Mouse (Mus musculus): ENCODE data around the gene Kcnn3. TPM values are rescaled to one million over a fixed set of nuclear protein-coding genes. Genes with fewer than 3 reads are reported as not detected.
A peak's percentile ranks its signal among the peaks of the same experiment; 100 is the strongest.

The Kcnn3 gene
- polyA plus RNA-seq, 1 experiment from 2014 or later, result 1.1 TPM

DNA sequence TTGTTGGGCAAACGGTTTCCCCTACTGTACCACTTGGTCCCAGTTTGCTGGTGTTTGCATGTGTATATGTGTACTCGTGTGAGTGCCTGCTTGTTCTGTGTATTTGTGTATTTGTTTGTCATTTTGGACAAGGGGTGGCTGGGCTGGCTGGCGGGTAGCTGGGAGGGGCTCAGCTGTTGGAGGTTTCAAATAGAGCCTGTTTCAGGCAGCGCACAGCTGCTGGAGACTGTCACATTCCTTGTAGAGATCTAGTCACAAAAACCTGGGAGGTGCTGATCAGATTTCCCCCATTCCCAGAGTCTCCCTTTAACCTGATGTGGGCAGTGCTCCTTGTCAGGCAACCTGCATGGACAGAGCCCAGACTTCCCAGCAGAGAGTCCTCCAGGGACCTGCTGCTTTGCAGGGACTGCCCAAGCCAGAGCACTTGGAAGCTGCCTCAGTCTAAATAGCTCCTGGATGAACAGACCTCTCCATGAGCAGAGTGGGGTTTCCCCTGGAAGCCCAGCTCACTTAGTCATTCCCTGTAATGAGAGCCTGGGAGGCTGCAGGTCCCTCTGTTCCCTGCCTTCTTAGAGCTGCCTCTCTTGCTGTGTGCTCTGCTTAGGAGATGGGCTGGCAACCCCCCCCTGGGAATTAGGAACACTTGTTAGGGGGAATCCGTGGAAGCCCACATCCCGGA, 2.6 kb downstream of the Kcnn3 start:
- Histone ChIP-seq H3K36me3 (no peaks in the 10 kb centered on the region), H3K4me1 (peaks cover 45% of the 10 kb centered on the region), H3K27ac (peak overlapping the region; percentile 53; the same call in 1 of the 2 replicates), H3K4me3 (peak overlapping the region; percentile 61), H3K27me3 (ENCODE audit: insufficient read depth, poor library complexity, severe bottlenecking) (peaks cover 51% of the 10 kb centered on the region), H3K9me3 (no peaks in the 10 kb centered on the region)
- 29% methylated on average over 6 of the region's 6 CpGs for WGBS
- DNase-seq (ENCODE audit: low spot score), result no peak

DNA sequence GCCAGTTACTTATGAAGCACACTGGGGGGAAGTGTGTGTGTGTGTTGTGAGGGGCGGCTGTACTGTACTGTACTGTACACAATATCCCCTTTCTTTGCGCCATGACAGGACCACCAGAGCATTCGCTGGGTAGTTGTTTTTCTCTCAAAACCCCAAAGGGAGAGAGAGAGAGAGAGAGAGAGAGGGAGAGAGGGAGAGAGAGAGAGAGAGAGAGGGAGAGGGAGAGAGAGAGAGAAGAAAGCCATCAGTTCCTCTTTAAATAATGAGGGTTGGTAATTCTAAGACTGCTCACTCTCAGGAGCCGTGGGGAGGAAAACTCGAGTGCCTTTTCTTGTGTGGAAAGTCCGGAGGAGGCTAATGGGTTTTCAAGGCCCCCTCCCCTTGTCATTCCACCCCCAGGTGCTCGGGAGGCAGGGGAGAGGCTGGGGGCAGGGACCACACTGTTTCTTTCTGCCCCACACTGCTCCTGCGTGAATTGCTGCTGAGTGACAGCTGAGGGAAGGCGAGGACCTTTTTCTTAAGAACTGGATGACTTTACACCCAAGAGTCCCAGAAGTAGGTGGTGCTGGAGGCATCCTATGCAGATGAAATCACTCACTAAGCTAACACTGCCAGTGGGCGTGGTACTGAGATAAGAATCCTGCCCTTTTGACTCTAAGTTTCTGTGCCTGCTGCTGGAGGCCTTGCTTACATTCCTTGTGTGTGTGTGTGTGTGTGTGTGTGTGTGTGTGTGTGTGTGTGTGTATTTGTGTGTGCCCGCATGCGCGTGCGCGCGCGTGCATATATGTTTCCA, 6.5 kb downstream of the Kcnn3 start:
- no peak for DNase-seq (ENCODE audit: low spot score)
- Histone ChIP-seq H3K9me3 (no peaks in the 10 kb centered on the region; the same call in 1 of the 2 replicates), H3K4me1 (peaks cover 24% of the 10 kb centered on the region), H3K27me3 (ENCODE audit: insufficient read depth, poor library complexity, severe bottlenecking) (peaks cover 47% of the 10 kb centered on the region), H3K4me3 (no peak overlapping the region), H3K36me3 (no peaks in the 10 kb centered on the region), H3K27ac (peak overlapping the region; percentile 39; the same call in 1 of the 2 replicates)
- WGBS, result 53% methylated on average over 17 of the region's 17 CpGs

DNA sequence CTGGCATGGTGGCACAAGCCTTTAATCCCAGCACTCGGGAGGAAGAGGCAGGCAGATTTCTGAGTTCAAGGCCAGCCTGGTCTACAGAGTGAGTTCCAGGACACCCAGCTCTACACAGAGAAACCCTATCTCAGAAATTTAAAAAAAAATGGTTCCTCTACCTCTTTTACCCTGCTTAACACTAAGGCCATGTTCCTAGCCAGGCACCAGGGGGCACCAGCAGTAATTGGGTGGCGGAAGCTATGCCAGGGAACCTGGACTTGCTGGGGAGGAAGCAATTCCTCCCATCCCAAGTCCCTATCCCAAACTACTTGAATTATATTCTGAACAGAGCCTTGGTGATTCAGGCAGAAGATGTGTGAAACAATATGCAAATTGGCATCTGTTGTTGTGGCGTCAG, 9.8 kb downstream of the Kcnn3 start:
- WGBS, result 79% methylated on average over 3 of the region's 3 CpGs
- Histone ChIP-seq H3K27ac (no peak overlapping the region), H3K4me3 (no peak overlapping the region), H3K27me3 (ENCODE audit: insufficient read depth, poor library complexity, severe bottlenecking) (peaks cover 17% of the 10 kb centered on the region; the same call in 1 of the 2 replicates), H3K4me1 (peaks cover 13% of the 10 kb centered on the region), H3K9me3 (no peaks in the 10 kb centered on the region; the same call in 1 of the 2 replicates), H3K36me3 (no peaks in the 10 kb centered on the region)
- DNase-seq (ENCODE audit: low spot score), result no peak

DNA sequence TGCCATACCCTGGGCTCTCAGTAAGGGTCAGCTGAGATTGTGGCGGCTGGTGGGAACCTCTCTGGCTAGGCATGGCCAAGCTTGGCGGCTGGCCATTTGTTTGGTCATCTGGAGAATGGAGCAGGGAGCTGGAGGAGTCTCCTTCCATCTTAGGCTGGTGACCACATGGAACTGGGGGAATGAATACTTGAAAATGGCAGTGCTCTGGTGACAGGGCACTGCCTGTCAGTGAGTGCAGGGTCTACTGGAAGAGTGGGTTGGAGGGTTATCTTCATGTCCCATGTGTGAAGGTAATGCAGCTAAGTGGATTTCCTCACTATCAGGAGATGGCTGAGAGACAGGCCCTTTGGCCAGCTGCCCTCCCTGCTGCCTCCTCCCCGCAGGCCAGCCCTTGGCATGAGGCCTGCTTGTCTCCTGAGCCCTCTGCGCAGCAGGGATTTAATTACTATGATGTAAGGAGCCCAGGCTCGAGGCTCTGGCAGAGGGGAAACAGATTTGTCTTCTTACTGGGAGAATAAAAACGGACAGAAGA, 14.7 kb downstream of the Kcnn3 start:
- no peaks in the 10 kb centered on the region for H3K9me3 ChIP-seq
- no peak for DNase-seq (ENCODE audit: low spot score)
- no peaks in the 10 kb centered on the region for H3K36me3 ChIP-seq
- H3K4me3 ChIP-seq, result no peak overlapping the region
- no peak overlapping the region for H3K27ac ChIP-seq
- 30% methylated on average over 6 of the region's 6 CpGs for WGBS
- H3K4me1 ChIP-seq, result peaks cover 8% of the 10 kb centered on the region
- peaks cover 14% of the 10 kb centered on the region for H3K27me3 ChIP-seq (ENCODE audit: insufficient read depth, poor library complexity, severe bottlenecking)

DNA sequence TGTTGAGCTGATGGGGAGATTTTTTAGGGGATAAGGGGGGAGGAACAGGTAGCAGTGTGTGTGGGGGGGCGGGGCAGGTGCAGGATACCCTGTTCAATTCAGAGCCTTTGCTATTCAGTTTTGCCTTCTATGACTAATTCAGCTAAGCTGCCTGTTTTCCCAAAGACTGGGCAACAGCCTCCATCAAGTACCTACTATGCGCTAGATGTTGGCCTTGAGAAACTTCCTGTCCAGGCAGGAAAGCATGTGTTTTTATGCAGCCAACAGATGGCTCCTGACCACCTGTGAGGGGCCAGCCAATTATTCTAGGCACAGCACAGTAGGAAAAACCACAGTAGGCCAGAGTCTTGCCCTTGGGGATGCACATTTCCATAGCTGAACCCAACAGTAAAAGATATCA, 15.2 kb downstream of the Kcnn3 start:
- Histone ChIP-seq H3K27ac (no peak overlapping the region), H3K4me1 (peaks cover 12% of the 10 kb centered on the region)
- 86% methylated on average over 2 of the region's 2 CpGs for WGBS

DNA sequence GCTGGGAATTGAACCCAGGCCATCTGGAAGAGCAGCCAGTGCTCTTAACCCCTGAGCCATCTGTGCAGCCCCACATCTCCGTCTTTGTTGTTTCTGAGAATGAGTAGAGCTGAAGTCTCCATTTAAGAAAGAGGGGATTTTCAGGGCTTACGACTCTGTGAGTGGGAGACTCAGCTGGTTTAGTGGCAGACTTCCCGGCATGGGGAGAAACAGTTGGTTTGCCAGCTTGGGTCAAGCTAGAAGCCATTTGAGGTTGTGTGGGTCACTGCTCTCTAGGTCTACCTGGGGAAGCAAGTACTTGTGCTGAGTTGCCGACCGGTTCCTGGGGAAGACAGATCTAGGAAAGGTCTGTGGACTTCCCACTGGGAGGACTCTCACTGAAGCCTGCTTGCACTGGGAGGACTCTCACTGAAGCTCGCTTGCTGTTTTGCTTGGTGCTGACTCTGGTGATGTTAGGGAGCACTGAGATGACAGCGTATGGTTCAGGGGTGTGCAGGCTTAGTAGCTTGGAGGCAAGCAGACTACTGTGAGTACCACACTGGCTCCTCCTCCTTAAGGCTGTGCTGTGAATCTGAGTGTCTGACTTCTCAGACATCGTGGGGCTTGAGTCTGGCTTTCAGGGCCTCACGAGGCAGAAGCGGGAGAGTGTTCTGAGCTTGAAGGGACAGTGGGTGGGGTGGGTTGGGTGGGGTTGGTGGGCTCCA, 19.2 kb downstream of the Kcnn3 start:
- Histone ChIP-seq H3K27me3 (ENCODE audit: insufficient read depth, poor library complexity, severe bottlenecking) (peaks cover 17% of the 10 kb centered on the region), H3K36me3 (no peaks in the 10 kb centered on the region), H3K4me3 (no peak overlapping the region), H3K27ac (no peak overlapping the region), H3K9me3 (no peaks in the 10 kb centered on the region), H3K4me1 (peaks cover 26% of the 10 kb centered on the region)
- 75% methylated on average over 10 of the region's 10 CpGs for WGBS
- DNase-seq (ENCODE audit: low spot score), result no peak

More for the DNA sequence above, 15.2 kb downstream of the Kcnn3 start:
- Histone ChIP-seq H3K36me3 (no peaks in the 10 kb centered on the region), H3K9me3 (no peaks in the 10 kb centered on the region), H3K4me3 (no peak overlapping the region), H3K27me3 (ENCODE audit: insufficient read depth, poor library complexity, severe bottlenecking) (peaks cover 17% of the 10 kb centered on the region)
- no peak for DNase-seq (ENCODE audit: low spot score)

DNA sequence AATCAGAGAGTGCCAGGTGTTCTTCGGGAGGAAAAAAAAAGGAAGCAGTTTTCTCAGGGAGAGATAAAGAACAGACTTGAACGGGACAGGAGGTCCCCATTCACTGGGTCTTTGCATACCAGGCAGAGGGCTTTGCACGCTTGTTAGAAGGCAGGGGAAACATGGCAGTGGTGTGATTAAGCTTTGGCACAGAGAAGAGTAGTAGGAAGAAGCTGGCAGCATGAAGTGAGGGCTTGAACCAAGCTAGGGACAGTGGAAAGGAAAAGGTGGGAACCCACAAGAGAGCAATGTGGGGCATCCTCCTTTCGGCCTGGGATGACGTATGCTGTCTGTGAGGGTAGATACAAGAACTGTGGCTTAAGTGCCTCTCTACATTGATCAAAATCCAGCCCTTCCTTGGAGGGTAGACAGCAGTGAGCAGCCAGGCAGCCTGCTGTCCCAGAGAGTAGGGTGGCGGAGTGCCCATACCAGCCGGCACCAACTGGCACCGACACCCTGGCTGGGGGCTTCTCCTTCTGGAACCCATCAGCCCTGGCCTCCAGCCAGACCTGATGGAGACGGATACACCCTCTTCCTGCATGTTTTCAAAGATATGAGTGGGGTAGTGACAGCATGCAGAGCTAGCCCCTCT, 19.9 kb downstream of the Kcnn3 start:
- no peaks in the 10 kb centered on the region for H3K36me3 ChIP-seq
- peak overlapping the region; percentile 52; the same call in 1 of the 2 replicates for H3K27ac ChIP-seq
- no peak for DNase-seq (ENCODE audit: low spot score)
- peaks cover 17% of the 10 kb centered on the region for H3K27me3 ChIP-seq (ENCODE audit: insufficient read depth, poor library complexity, severe bottlenecking)
- WGBS, result 55% methylated on average over 9 of the region's 9 CpGs
- H3K4me3 ChIP-seq, result no peak overlapping the region
- H3K4me1 ChIP-seq, result peaks cover 20% of the 10 kb centered on the region
- H3K9me3 ChIP-seq, result no peaks in the 10 kb centered on the region

DNA sequence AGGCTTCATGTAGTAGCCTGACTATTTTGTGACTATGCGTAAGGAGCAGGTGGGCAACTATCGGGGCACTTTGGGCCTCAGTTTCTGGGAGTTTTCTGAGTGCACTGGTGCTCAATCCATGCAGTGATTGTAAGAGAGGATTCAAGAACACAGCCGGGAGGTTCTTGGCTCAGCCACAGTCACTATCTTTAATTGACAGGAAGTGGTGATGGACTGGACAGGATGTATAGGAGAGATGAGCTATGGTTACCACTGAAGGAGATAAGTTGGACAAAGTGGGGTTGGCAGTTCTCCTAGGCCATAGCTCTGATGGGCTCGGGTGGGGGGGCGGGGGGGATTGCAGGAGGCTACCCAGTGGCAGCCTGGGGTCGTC, 20.4 kb downstream of the Kcnn3 start:
- H3K27me3 ChIP-seq (ENCODE audit: insufficient read depth, poor library complexity, severe bottlenecking), result peaks cover 17% of the 10 kb centered on the region
- H3K27ac ChIP-seq, result peak overlapping the region; percentile 52; the same call in 1 of the 2 replicates
- no peak overlapping the region for H3K4me3 ChIP-seq
- H3K9me3 ChIP-seq, result no peaks in the 10 kb centered on the region
- H3K4me1 ChIP-seq, result peaks cover 19% of the 10 kb centered on the region; the same call in 1 of the 2 replicates
- DNase-seq (ENCODE audit: low spot score), result no peak
- H3K36me3 ChIP-seq, result no peaks in the 10 kb centered on the region
- 74% methylated on average over 6 of the region's 6 CpGs for WGBS

DNA sequence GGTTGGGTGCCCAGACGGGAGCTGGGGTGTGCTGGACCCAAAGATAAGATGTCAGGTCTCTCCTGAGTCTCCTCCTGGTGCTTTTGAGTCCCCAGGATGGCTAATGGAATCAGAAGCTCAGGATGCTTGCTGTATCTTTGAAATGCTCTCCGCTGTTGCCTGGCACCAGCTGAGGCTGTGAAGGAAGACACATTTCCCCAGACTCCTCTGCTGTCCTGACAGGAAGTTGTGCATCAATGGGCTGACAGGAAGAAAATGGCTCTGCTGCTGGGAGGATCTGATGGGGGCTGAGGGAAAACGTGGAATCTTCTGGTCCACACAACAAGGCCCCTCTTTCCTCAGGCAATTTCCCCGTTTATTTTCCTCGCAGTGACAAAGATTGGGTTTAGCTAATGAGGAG, 27.0 kb downstream of the Kcnn3 start:
- no peak for DNase-seq (ENCODE audit: low spot score)
- Histone ChIP-seq H3K4me3 (no peak overlapping the region), H3K36me3 (no peaks in the 10 kb centered on the region), H3K9me3 (no peaks in the 10 kb centered on the region), H3K4me1 (0 out of 2 replicates have a peak, but pooled peaks cover 3% of the 10 kb centered on the region), H3K27me3 (ENCODE audit: insufficient read depth, poor library complexity, severe bottlenecking) (no peaks in the 10 kb centered on the region), H3K27ac (no peak overlapping the region)
- WGBS, result 39% methylated on average over 5 of the region's 5 CpGs

DNA sequence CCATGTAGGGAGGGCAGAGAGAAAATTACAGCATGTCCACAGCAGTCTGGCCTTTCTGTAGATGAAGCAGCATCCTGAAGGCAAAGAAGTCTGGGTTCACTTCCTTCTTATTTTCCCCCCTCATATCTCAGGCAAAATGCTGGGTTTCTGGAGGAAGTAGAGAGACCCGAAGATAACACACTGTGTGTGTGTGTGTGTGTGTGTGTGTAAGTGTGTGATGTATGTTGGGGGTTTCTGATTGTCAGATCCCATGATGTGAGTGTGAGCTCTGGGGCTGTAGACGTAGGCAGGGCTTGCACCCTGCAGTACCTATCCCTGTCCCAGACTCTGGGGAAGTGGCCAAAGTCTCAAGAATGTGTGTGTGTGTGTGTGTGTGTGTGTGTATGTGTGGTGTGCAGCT, 28.8 kb downstream of the Kcnn3 start:
- no peaks in the 10 kb centered on the region for H3K4me1 ChIP-seq
- H3K27me3 ChIP-seq (ENCODE audit: insufficient read depth, poor library complexity, severe bottlenecking), result no peaks in the 10 kb centered on the region
- no peaks in the 10 kb centered on the region for H3K9me3 ChIP-seq
- WGBS, result 60% methylated on average over 2 of the region's 2 CpGs
- no peak overlapping the region for H3K4me3 ChIP-seq
- no peaks in the 10 kb centered on the region for H3K36me3 ChIP-seq
- no peak for DNase-seq (ENCODE audit: low spot score)
- no peak overlapping the region for H3K27ac ChIP-seq

DNA sequence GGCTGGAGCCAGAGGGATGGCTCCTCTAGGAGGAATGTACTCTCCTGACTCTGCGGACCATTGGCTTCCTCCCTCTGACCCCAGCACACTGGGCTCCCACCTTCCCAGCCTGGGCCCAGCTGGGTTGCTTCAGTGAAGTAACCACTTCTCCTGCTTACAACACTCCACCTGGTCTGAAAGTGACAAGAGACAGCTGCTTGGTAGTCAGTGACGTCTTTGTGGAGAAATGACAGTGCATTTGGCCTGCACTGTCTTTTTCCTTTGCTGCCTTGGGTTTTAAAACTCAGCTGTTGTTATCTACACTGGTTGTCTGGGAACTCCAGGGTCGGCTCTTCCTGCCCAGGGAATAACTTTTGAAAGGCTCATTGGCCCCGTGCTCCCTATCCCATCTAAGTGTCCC, 29.5 kb downstream of the Kcnn3 start:
- 47% methylated on average over 4 of the region's 4 CpGs for WGBS
- Histone ChIP-seq H3K9me3 (no peaks in the 10 kb centered on the region), H3K4me1 (no peaks in the 10 kb centered on the region), H3K27ac (no peak overlapping the region), H3K27me3 (ENCODE audit: insufficient read depth, poor library complexity, severe bottlenecking) (no peaks in the 10 kb centered on the region), H3K4me3 (no peak overlapping the region), H3K36me3 (no peaks in the 10 kb centered on the region)
- no peak for DNase-seq (ENCODE audit: low spot score)

DNA sequence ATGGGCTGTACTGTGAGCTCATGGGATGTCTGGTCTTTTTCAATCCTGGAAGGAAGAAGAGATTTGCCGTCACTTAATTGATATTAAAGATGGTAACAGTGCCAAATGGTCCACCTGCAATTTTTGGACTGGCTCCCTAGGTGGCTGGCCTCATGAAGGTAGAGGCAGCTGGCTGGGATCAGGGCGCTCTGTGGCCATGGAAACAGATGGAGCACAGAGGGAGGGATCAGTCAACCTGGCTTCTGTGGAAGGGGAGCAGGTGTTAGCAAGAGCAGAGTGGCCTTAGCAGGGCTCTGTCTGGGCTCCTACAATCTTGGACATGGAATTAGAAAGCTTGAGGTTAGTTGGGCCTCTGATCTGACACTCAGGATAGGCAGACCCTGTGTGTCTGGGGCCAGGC, 31.9 kb downstream of the Kcnn3 start:
- no peak for DNase-seq (ENCODE audit: low spot score)
- Histone ChIP-seq H3K4me1 (no peaks in the 10 kb centered on the region), H3K36me3 (no peaks in the 10 kb centered on the region), H3K4me3 (no peak overlapping the region), H3K27ac (no peak overlapping the region), H3K27me3 (ENCODE audit: insufficient read depth, poor library complexity, severe bottlenecking) (no peaks in the 10 kb centered on the region), H3K9me3 (no peaks in the 10 kb centered on the region)
- 89% methylated on average over 2 of the region's 2 CpGs for WGBS
